Mouse (Mus musculus): Measurements from ENCODE around the gene Cdk5.
"Not testable (repeated sequence)": the region's sequence is repeated elsewhere in the genome, so short reads cannot be mapped to it uniquely, and the experiment has no call there.

The Cdk5 gene

DNA sequence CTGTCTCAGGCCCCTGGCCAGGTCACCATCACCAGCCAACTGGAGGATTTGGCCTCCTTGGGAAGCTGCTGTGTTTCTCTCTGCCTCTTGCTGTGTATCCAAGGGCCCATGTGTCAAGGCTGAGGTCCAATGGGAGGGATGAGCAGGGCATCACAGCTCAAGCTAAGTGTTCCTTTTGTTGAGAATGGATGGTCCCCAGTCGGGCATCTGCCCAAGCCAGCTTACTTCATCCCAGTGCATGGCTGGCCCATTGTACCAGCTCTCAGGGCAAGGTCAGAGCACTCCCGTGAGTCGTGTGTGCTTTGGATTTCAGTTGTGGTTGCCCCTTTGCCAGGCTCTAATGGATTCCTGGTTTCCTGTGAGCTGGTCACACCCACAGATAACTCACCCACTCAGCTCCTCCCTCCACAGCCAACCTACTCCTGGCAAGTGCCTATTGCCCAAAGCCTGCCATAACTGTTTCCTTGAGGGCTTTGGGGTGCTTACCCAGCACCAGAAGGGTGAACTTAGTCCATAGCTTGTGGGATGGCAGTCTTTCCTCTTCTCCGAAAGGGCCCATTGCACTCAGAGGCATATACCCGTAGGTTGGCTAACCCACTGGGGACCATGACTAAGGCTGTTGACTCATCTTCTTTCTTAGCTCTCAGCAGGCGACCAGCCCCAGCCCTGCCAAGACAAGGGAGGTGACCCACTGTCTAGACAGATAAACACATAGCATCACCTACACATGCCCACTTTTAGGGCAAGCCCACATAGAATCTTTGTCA, 18.6 kb downstream of the Cdk5 start:
- in situ Hi-C loops (cut with MboI; ENCODE audit: low pct_unique_long_range_greater_than_20kb in 1 of 2, low sequenced_read_pairs in 2 of 2, unreplicated experiment in 1 of 2), result no loop called here

DNA sequence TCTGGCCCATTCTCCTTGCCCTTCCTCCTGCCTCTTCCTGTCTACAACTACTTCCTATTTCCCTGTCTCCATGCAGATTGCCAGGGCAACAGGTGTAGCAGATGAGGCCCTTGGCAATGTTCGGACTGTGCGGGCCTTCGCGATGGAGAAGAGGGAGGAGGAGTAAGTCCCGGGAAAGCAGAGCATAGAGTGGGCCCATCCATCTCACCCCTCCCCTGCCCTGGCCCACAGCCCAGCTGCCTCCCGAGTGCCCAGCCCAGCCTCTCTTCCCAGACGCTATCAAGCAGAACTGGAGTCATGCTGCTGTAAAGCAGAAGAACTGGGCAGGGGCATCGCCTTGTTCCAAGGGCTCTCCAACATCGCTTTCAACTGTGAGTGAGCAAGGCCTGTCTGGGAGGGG, 21.4 kb downstream of the Cdk5 start:
- in situ Hi-C loops (cut with MboI; ENCODE audit: low pct_unique_long_range_greater_than_20kb in 1 of 2, low sequenced_read_pairs in 2 of 2, unreplicated experiment in 1 of 2), result no loop called here

DNA sequence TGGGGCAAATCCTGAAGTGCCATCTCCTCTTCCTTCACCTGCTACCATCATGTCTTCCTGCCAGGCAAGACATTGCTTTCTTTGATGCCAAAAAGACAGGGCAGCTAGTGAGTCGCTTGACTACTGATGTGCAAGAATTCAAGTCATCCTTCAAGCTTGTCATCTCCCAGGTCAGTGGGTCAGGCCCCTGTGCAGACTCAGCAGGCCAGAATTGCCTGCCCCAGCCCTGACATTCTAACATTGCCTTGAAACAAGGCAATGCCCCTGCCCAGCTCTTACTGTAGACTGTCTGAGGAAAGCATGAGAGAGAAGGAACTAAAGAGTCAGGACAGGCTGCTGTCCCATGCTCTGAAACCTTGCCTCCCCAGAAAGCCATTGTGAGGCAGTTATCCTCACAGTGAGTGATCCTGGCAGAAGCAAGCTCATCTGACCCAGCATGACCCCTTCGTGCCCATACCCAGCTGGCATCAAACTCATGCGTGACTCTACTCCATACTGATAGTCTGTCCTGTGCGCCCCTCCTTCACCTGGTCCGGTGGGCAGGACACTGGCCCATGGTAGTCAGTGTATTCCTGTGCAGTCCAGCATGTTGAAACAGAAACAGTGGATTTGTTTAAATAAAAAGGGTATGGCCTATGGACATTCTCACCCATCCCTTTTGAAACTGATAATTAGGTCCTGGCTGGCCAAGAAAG, 22.3 kb downstream of the Cdk5 start:
- in situ Hi-C loops (cut with MboI; ENCODE audit: low pct_unique_long_range_greater_than_20kb in 1 of 2, low sequenced_read_pairs in 2 of 2, unreplicated experiment in 1 of 2), result no loop called here

DNA sequence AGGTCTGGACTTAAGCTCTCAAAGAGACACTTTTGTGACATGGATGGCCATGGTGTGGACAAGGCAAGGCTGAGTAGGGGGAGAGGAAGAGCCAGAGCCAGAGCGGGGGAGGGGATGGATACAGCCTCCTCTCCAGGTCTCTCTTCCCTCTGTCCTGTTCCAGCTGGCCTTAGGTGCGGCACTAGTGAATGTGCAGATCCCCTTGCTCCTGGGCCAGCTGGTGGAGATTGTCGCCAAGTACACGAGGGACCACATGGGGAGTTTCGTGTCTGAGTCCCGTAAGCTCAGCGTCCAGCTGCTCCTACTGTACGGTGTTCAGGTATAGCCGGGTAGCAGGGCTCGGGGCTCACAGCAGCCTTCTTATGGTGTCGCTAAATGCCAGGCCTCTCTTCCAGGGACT, 23.0 kb downstream of the Cdk5 start:
- in situ Hi-C loops (cut with MboI; ENCODE audit: low pct_unique_long_range_greater_than_20kb in 1 of 2, low sequenced_read_pairs in 2 of 2, unreplicated experiment in 1 of 2), result no loop called here

DNA sequence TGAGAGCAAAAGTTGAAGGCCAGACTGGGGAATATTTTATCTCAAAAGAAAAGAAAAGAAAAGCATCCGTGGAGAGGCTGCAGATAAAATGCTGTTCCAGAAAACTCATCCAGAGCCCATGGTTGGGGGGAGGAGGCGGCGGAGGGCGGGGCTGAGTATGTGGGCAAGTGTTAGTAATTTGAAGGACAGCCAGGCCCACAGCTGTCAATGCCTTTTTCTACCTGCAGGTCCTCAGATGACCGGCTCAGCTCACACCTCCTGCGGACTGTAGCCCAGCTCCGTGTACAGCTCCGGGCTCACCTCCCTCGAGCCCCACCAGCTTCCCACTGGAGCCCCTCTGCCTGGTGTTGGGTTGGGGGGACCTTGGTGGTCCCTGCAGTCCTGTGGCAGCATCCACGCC, 23.6 kb downstream of the Cdk5 start:
- in situ Hi-C loops (cut with MboI; ENCODE audit: low pct_unique_long_range_greater_than_20kb in 1 of 2, low sequenced_read_pairs in 2 of 2, unreplicated experiment in 1 of 2), result no loop called here

DNA sequence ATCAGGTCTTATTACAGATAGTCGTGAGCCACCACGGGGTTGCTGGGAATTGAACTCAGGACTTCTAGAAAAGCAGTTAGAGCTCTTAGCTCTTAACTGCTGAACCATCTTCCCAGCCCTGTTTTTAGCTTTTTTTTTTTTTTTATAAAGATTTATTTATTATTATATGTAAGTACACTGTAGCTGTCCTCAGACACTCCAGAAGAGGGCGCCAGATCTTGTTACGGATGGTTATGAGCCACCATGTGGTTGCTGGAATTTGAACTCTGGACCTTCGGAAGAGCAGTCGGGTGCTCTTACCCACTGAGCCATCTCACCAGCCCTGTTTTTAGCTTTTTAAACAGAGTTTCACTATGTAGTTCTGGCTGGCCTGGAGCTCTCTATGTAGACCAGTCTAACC, 27.1 kb downstream of the Cdk5 start:
- in situ Hi-C loops (cut with MboI; ENCODE audit: low pct_unique_long_range_greater_than_20kb in 1 of 2, low sequenced_read_pairs in 2 of 2, unreplicated experiment in 1 of 2), result not testable (repeated sequence)

DNA sequence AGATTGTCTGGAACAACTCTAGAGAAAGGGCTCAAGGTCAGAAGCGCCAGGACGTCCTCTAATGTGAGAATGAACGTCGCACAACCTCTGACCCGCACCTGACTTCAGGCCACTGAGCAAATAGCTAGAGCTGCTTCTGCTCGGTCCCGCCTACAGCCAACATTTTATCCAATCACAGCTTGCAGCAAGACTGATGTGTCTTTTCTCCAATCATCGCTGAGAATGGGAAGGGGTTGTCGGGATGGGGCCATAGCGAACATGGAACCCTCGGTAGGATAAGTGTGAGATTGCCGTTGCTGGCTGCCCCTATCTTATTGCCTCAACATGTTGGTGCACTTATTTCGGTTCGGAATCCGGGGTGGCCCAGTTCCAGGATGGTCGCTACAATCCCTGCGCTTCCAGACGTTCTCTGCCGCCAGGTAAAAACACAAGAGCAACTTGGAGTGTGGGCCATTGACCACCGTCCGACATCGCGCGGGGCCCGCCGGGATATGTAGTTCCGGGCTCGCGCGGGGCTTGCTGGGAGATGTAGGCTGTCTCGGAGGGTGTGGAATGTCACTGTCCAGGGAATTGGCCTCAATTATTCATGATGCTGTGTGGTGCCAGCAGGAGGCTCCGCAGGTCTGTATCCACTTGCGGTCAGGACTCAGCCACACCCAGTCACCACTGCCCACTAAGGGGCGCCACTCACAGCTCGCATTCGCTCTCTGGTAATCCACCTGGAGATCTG, 29.0 kb downstream of the Cdk5 start:
- in situ Hi-C loops (cut with MboI; ENCODE audit: low pct_unique_long_range_greater_than_20kb in 1 of 2, low sequenced_read_pairs in 2 of 2, unreplicated experiment in 1 of 2), result no loop called here

DNA sequence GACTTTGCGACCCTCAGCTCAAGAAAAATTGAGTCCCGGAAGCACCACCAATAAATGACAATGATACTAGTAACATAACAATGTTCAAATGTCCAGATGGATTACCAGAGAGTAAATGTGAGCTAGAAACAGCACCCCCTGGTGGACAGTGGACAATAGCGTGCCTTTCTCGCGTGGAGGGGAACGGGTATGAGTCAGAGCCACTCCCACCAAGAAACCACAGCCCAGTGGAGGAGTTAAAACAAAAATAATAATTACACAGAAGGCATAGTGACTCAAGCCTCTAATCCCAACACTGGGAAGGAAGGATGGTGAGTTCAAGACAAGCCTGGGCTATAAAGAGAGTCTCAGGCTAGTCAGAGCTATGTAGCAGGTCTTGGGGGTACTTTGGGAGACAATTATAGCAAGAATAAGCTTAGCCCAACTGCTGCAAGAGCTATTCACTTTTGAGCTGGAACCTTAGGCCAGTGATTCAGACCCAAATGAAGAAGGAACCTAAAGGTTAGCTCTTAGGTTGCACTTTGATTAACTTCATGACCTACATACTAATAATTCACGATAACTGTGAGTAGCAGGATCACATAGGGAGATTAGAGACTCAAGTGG, 29.8 kb downstream of the Cdk5 start, which contains the start of gene Abcb8:
Abcb8 (plus strand) TSS at position 272 of the 606 bp plus-strand sequence.
- in situ Hi-C loops (cut with MboI; ENCODE audit: low pct_unique_long_range_greater_than_20kb in 1 of 2, low sequenced_read_pairs in 2 of 2, unreplicated experiment in 1 of 2), result no loop called here

DNA sequence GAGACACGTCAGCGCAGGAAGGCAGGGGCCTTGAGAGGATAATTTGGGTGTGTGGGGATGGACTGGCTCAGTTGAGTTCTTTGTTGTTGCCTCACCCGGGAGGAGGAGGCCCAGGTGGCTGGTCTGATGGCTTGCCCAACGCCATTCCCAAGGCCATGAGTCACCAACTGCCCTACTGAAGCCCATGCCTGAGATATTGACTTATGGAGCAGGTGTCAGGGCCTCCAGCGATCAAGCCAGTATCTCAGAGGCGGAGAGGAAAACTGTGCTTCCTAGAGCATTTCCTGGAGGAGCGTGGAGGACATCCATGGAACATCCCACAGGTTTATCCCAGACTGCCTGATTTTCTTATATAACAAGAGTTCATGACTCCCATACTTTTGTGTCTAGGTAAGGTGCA, 30.6 kb downstream of the Cdk5 start:
- in situ Hi-C loops (cut with MboI; ENCODE audit: low pct_unique_long_range_greater_than_20kb in 1 of 2, low sequenced_read_pairs in 2 of 2, unreplicated experiment in 1 of 2), result no loop called here

DNA sequence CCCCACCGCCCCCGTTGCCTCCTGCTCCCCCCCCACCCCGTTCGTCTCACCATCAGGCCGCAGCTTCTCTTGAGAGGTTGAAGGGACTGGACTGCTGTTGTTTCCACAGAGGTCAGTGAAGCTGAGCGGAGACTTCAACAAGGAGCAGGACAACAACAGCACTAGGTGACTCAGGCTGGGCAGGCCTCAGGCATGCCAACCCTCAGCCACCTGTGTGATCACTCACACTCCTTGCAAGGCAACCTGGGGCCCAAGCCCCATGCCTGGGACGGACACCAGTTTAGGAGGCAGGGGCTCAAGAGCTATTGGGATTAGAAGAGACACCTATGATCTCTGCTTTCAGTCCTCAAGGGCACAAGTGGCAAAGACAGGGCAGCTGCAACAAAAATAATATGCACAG, 31.5 kb downstream of the Cdk5 start, which contains the start of gene Atg9b:
Atg9b (minus strand) TSS at position 280 of the 400 bp plus-strand sequence.
- in situ Hi-C loops (cut with MboI; ENCODE audit: low pct_unique_long_range_greater_than_20kb in 1 of 2, low sequenced_read_pairs in 2 of 2, unreplicated experiment in 1 of 2), result no loop called here

DNA sequence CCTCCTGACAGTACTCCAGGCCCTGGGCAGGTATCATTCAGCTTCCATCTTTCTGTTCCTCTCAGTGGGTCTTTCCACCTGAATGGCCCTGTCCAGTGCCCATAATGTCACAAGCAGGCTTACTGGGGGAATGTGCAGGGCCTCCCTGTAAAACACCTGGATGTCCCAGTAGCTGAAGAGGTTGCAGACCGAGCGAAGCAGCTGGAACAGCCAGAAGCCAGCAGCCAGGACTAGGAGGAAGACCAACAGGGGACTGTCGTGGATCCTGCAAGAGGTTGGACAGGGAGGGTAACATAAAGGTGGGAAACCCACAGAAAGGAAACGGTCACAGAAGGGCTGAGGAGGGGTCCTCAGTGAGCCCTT, 33.7 kb downstream of the Cdk5 start:
- in situ Hi-C loops (cut with MboI; ENCODE audit: low pct_unique_long_range_greater_than_20kb in 1 of 2, low sequenced_read_pairs in 2 of 2, unreplicated experiment in 1 of 2), result no loop called here

DNA sequence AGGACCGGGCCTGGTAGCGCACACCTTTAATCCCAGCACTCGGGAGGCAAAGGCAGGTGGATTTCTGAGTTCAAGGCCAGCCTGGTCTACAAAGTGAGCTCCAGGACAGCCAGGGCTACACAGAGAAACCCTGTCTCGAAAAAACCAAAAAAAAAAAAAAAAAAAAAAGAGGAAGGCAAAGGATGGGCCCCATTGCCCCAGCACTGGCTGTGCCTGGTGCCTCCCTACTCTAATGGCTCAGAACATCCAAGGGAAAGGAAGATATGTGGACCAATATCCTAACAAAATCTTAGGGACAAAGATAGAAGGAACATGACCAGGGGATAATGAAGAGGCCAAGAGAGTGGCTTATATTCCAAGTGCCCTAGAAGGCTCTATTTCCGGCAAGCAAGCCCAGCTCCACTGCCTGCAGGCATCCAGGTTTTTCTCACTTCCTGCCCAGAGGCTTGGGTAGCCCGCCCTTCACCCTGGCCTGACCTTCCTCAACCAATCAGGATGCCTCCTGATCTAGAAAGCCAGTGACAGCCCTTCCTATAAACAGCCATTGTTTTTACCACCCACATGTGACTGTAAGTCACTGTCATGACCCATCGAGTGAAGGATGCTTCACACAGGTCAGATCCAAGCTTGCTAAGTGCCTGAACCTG, 34.2 kb downstream of the Cdk5 start:
- in situ Hi-C loops (cut with MboI; ENCODE audit: low pct_unique_long_range_greater_than_20kb in 1 of 2, low sequenced_read_pairs in 2 of 2, unreplicated experiment in 1 of 2), result no loop called here

DNA sequence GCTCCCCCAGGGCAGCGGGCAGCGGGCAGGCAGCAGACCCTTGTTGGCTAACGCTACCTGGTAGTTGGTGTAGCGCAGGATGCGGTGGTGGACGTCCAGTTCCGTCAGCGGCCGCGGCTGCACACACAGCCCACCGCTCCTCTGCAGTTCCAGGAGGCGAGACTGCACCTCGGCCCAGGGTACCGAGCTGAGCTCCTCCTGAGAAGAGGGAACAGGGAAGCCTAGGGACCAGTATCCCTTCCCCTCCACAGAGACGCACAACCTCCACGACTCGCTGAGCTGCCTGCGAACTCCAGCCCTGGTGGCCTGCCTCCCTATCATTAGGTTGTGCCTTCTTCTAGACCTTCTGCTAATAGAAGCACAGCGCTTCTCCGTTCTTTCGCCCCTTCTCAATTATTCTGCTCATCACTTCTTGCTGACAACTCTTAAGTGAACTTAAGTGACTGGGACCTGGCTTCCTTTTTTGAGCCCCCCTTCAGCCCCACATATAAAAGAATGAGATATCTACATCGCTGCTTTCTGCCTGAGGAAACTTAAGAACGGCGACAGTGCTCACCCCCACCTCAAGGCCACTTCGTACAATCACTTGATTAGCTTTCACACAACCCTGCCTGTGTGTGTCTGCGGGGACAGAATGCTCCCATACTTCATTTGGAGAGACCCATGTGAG, 34.9 kb downstream of the Cdk5 start:
- in situ Hi-C loops (cut with MboI; ENCODE audit: low pct_unique_long_range_greater_than_20kb in 1 of 2, low sequenced_read_pairs in 2 of 2, unreplicated experiment in 1 of 2), result no loop called here

DNA sequence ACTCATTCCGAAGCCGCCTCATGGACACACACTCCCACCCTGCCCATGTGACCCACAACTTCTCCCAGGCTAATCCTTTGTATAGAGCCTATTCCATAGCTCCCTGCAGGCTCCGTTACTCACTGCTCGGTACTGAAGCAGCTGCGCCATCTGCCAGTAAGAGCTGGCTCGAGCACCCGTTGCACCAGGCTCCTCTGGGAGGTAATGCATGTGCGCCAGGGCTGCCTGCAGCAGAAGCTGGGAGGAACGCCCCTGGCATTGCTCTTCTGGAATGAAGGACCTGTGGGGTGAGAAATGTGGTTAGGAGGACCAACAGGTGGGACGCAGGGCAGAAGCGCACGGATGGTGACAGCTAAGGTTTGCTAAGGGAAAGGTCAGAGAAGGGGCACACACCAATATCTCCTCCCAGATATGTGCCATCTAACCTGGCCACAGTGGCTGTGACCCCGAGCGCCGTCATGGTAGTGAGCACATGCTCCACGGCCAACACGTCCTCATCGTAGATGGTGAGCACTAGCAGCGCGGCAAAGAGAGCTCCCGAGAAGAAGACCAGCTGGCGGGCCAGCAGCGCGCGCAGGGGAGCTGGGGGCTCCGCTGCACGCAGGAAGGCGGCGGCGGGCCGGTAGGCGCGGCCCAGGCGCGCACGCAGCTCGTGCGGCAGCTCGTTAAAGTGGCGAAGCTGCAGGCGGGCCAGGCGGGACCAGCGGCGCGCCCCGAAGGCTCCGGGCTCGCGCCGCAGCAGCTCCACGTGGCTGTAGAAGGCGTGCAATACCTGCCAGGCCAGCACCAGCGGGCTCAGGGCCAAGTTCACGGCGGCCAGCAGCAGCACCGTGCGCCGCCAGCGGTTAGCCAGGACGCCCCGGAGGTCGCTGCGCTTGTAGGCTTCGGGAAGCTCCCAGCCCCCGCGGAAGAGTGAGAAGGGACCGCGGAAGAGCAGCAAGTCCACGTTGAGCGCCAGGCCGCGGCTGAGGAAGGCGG, 35.8 kb downstream of the Cdk5 start:
- in situ Hi-C loops (cut with MboI; ENCODE audit: low pct_unique_long_range_greater_than_20kb in 1 of 2, low sequenced_read_pairs in 2 of 2, unreplicated experiment in 1 of 2), result no loop called here

DNA sequence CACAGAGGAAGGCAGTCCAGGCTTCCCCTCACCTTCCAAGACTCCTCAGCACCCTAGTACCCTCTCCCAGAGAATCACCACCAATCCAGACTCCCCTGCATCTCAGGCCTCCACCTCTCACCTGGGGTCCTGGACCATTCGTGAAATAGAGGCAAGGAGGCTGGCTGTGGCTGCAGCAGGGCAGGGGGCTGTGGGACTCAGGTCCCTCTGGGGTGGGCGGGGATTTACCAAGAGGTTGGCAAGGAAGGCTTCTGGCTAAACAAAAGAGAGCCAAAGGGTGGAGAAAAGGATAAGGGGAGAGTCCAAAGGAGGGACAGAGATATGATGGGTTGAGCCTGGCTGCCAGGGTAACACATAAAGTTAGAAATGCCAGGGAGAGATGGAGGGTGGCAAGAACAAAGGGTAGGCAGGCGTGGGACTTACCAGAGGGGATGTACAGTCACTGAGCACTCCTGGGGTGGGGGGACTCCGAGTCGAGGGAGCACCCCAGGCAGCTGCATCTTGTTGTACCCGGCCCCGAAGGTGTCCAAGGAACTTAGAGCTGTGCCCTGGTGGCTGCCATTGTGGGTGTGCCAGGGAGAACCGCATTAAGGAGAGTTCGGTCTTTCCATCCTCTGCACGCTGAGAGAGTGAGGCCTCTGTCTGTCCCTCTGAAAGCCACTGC, 37.3 kb downstream of the Cdk5 start:
- in situ Hi-C loops (cut with MboI; ENCODE audit: low pct_unique_long_range_greater_than_20kb in 1 of 2, low sequenced_read_pairs in 2 of 2, unreplicated experiment in 1 of 2), result no loop called here

DNA sequence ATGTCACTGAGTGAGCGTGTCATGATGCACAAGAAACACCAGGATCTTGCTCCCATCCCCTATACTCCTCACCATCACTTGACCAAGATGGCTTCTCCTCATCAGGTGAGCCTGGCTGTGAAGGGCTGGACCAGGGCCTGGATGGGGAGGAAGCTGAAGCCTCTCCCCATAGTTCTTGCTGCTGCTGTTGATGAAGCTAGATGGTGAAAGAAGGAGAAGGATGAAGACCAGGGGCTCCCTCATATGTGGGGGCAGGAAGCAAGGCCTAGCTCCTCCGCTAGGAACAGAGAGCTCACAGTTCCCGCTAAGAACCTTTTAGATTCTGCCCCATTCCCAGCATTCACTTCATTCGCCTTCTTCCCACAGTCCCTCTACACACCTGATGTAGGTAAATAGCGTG, 38.0 kb downstream of the Cdk5 start:
- in situ Hi-C loops (cut with MboI; ENCODE audit: low pct_unique_long_range_greater_than_20kb in 1 of 2, low sequenced_read_pairs in 2 of 2, unreplicated experiment in 1 of 2), result no loop called here

DNA sequence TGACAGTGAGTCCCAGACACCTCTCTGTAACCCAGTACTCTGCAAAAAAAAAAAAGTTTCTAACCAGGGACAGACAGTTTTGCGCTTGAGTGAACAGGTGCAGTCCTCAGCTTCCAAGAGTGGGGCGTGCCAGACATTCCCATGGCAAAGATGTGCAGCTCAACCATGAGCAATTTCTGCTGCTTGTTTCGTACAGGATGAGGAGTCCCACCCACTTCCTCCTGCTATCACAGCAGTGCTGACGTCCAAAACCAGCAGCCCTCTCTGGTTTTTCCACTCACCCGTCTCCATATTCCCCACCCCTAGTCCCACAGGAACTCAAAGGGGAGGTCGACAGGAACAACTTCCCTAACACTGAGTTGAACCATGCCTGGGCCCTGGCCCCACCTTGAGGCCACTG, 38.9 kb downstream of the Cdk5 start:
- in situ Hi-C loops (cut with MboI; ENCODE audit: low pct_unique_long_range_greater_than_20kb in 1 of 2, low sequenced_read_pairs in 2 of 2, unreplicated experiment in 1 of 2), result no loop called here

Measured in mouse embryonic stem cell (cell line).